Mouse (Mus musculus): ENCODE data around the gene Slc30a6.
"Not testable (repeated sequence)": the region's sequence is repeated elsewhere in the genome, so short reads cannot be mapped to it uniquely, and the experiment has no call there.

Slc30a6 gene

GRCm38 (mm10) chr17:74453928-74454327, 58.5 kb downstream of the Slc30a6 start:
- peak in 1 of 2 experiments; percentile 7 for DNase-seq

DNA sequence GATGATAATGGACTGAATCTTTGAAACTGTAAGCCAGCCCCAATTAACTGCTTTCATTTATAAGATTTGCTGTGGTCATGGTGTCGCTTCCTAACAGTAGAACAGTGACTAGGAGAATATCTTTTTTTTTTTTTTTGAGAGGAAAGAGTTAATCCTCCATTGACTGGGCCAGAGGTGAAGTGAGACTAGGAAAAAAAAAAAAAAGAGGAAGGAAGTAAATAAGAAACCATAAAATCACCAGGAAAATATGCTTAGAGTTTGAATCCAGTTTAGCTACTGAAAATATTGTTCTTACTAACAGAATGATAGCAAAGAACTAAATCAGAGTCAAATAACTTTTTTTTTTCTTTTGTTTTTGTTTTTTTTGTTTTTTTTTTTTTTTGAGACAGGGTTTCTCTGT, 59.3 kb downstream of the Slc30a6 start:
- DNase-seq, result no peak

GRCm38 (mm10) chr17:74455426-74455825, 60.0 kb downstream of the Slc30a6 start:
- no peak for DNase-seq

DNA sequence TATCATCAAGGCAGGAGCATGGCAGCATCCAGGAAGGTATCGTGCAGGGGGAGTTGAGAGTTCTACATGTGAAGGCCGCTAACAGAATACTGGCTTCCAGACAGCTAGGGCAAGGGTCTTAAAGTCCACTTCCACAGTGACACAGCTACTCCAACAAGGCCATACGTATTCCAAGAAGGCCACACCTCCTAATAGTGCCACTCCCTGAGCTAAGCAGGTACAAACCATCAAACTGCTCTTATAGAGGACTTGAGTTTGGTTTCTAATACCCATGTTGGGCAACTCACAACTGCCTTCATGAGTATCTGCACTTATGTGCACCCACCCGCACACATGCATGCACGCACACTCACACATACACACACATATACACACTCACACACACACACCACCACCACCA, 61.4 kb downstream of the Slc30a6 start:
- no peak for DNase-seq

- DNase-seq, result no peak
Observed at GRCm38 (mm10) chr17:74457972-74458677, 62.7 kb downstream of the Slc30a6 start.

- no peak for DNase-seq
Observed at GRCm38 (mm10) chr17:74458711-74459408, 63.5 kb downstream of the Slc30a6 start, which contains the start of gene Nlrc4. Nlrc4 (minus strand) TSS chr17:74459142.

DNA sequence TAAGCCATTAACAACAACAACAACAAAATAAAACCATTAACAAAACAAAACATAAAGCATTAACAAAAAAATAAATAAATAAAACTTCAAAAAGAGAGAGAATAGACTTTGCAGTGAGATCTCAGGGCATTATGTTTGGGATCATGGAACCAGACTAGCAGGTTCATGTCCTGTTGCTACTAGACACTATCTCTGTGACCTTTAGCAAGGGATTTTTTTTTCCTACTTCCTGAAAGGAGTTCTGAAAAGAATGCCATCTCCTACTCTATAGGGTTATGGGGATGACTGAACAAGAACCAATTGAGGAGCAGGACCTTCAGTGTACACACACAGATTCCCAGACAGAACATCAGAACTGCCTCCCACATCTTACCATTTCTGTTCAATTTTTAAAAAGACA, 68.1 kb downstream of the Slc30a6 start:
- no peak for DNase-seq

DNA sequence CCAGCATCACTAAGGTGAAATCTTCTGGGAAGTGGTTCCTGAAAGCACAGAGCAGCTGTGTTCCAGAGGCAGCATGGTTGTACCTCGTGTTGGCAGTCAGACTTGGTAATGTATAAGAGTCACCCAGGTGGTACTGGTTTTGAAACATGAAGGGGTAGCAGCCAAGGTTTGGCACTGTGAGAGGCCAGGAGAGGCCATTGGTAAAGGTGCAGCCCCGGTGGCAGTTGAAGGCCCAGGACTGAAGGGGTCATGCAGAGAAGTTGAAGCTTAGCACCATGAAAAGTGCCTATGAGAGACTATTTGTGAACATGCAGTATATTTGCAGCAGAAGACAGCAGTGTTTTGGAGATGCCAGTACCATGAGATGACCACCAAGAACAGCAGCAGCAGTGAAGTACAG, 72.6 kb downstream of the Slc30a6 start:
- not testable (repeated sequence) for DNase-seq

- not testable (repeated sequence) for DNase-seq
Observed at GRCm38 (mm10) chr17:74470133-74470532, 74.7 kb downstream of the Slc30a6 start.
